Mouse (Mus musculus): Measurements from ENCODE around the gene Cd63.

DNA sequence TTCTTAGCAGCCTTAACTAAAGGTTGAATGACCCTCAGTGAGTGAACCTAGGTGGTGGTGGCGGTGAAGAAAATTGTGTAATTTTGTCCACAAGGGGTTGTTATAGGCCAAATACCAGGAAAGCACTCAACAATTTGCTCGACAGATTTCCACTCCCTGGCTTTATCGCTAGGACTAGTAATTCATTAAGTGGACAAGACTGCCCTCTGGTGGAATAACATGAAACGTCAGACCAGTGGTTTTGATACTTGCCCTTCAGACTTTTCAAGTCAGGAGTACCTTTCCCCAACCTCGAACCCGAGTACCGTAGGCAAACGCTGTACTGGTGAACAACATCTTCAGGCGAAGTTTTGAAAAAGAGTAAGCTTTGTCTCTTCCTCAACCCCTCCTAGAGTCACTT, 5.4 kb upstream of the Cd63 start:
- peak; percentile 62; the same call in 1 of the 2 replicates for TF ChIP-seq CTCF (IDR thresholded peaks at IDR 0.05; ENCODE audit: extremely low read depth, insufficient read depth, low read length)
- no peak for TF ChIP-seq POLR2A (IDR thresholded peaks at IDR 0.05; ENCODE audit: extremely low read depth, insufficient read depth, low read length)

All from cortical plate, adult 2 months (tissue).